Mouse (Mus musculus) heart, adult 2 months (tissue): ENCODE results near the gene Ash1l.

Source experiments
- CTCF ChIP-seq: fragments of 200-600 bp; IDR thresholded peaks from 2 replicates; pipeline ENCODE4 v1.8.1; 2022; ENCODE audit warnings: antibody characterized with exemption, mild to moderate bottlenecking, moderate library complexity
- POLR2A ChIP-seq: fragments of 200-500 bp; IDR thresholded peaks from 2 replicates; pipeline ENCODE4 v1.6.1; 2011; ENCODE audit warnings: mild to moderate bottlenecking, low read depth, low read length, control low read depth; ENCODE audit not compliant: insufficient read depth

- TF ChIP-seq CTCF (no peak), POLR2A (no peak)
These were observed 127.0 kb downstream of the Ash1l start for GRCm38 (mm10) chr3:89077383-89077782.
